Mouse (Mus musculus) MEL (cell line): ENCODE data around the gene Ptprf. TPM values are rescaled to one million over a fixed set of nuclear protein-coding genes. Genes with fewer than 3 reads are reported as not detected.

ENCODE experiments used
- DNase-seq: peaks from one replicate; pipeline ENCODE4 v3.0.0; 2011; ENCODE audit warnings: low read depth, low spot score
- H3K27ac ChIP-seq: 2 replicates; pipeline ENCODE4 v1.5.1; 2012; ENCODE audit warnings: low read depth, mild to moderate bottlenecking, control low read depth, low read length, moderate library complexity; ENCODE audit not compliant: control insufficient read depth
- H3K27me3 ChIP-seq, 2 experiments: fragments of 150-350 bp in 1 of 2; sonication (generic) in 1 of 2; 2 replicates each; pipeline ENCODE4 v1.6.1; 2012; ENCODE audit warnings: low read length in 2 of 2, mild to moderate bottlenecking in 2 of 2, improper control_type of control experiment in 1 of 2, moderate library complexity in 1 of 2; ENCODE audit not compliant: insufficient read depth in 2 of 2, control insufficient read depth in 1 of 2
- H3K36me3 ChIP-seq, 2 experiments: 2 replicates each; pipeline ENCODE4 v1.6.1; 2012 to 2014; ENCODE audit warnings: low read length in 2 of 2, improper control_type of control experiment in 1 of 2, inconsistent platforms in 1 of 2, mild to moderate bottlenecking in 1 of 2; ENCODE audit not compliant: insufficient read depth in 2 of 2, control insufficient read depth in 1 of 2
- H3K4me1 ChIP-seq, 2 experiments: fragments of 150-350 bp in 1 of 2; sonication (generic) in 1 of 2; 2 replicates each; pipeline ENCODE4 v1.6.1; 2012; ENCODE audit warnings: low read length in 2 of 2, improper control_type of control experiment in 1 of 2, mild to moderate bottlenecking in 1 of 2; ENCODE audit not compliant: insufficient read depth in 2 of 2, control insufficient read depth in 1 of 2
- H3K4me3 ChIP-seq, 2 experiments: fragments of 150-350 bp in 1 of 2; sonication (generic) in 1 of 2; 2 replicates each; pipeline ENCODE4 v1.5.1; 2012; ENCODE audit warnings: low read depth in 2 of 2, low read length in 2 of 2, mild to moderate bottlenecking in 2 of 2, moderate library complexity in 2 of 2, control low read depth in 1 of 2, improper control_type of control experiment in 1 of 2; ENCODE audit not compliant: control insufficient read depth in 1 of 2, insufficient read depth in 1 of 2
- H3K79me2 ChIP-seq: 2 replicates; pipeline ENCODE4 v1.6.1; 2012; ENCODE audit warnings: mild to moderate bottlenecking, low read length, moderate library complexity; ENCODE audit not compliant: control insufficient read depth, poor library complexity, insufficient read depth
- H3K9ac ChIP-seq: 2 replicates; pipeline ENCODE4 v1.6.1; 2012; ENCODE audit warnings: low read depth, mild to moderate bottlenecking, control low read depth, low read length, moderate library complexity; ENCODE audit not compliant: control insufficient read depth, poor library complexity, severe bottlenecking
- H3K9me3 ChIP-seq: fragments of 150-350 bp; sonication (generic); replicated peaks from 2 replicates; pipeline ENCODE4 v1.6.1; 2012; ENCODE audit warnings: mild to moderate bottlenecking, low read length, improper control_type of control experiment, moderate library complexity; ENCODE audit not compliant: insufficient read depth
- BHLHE40 ChIP-seq: IDR thresholded peaks from 2 replicates; pipeline ENCODE4 v1.6.1; 2012; ENCODE audit warnings: low read depth, mild to moderate bottlenecking, inconsistent platforms, low read length, improper control_type of control experiment, borderline replicate concordance
- CHD2 ChIP-seq: IDR thresholded peaks from 2 replicates; pipeline ENCODE4 v1.6.1; 2011; ENCODE audit warnings: low read length, improper control_type of control experiment
- CTCF ChIP-seq, 3 experiments: IDR thresholded peaks in 2 of 3; conservative IDR thresholded peaks in 1 of 3; 2 replicates each; pipeline ENCODE4 v1.5.1; 2011 to 2012; ENCODE audit warnings: low read length in 3 of 3, low read depth in 2 of 3, mild to moderate bottlenecking in 2 of 3, improper control_type of control experiment in 1 of 3, inconsistent platforms in 1 of 3, mixed read lengths in 1 of 3, moderate library complexity in 1 of 3; ENCODE audit not compliant: control insufficient read depth in 1 of 3, insufficient read depth in 1 of 3, poor library complexity in 1 of 3, severe bottlenecking in 1 of 3
- E2F4 ChIP-seq: IDR thresholded peaks from 2 replicates; pipeline ENCODE4 v1.6.1; 2011; ENCODE audit warnings: low read depth, low read length, improper control_type of control experiment, borderline replicate concordance
- ELF1 ChIP-seq: IDR thresholded peaks from 2 replicates; pipeline ENCODE4 v1.6.1; 2014; ENCODE audit warnings: low read depth, mild to moderate bottlenecking, inconsistent platforms, low read length, improper control_type of control experiment, moderate library complexity
- ETS1 ChIP-seq: IDR thresholded peaks from 2 replicates; pipeline ENCODE4 v1.6.1; 2012; ENCODE audit warnings: low read depth, mild to moderate bottlenecking, inconsistent platforms, low read length, improper control_type of control experiment, moderate library complexity
- GATA1 ChIP-seq: IDR thresholded peaks from 2 replicates; pipeline ENCODE4 v1.6.1; 2011; ENCODE audit warnings: low read depth, low read length, improper control_type of control experiment
- HCFC1 ChIP-seq: IDR thresholded peaks from 2 replicates; pipeline ENCODE4 v1.6.1; 2012; ENCODE audit warnings: low read depth, mild to moderate bottlenecking, inconsistent platforms, low read length, improper control_type of control experiment, moderate library complexity
- JUND ChIP-seq: IDR thresholded peaks from 2 replicates; pipeline ENCODE4 v1.6.1; 2011; ENCODE audit warnings: low read depth, mild to moderate bottlenecking, improper control_type of control experiment, low read length
- MAX ChIP-seq: IDR thresholded peaks from 2 replicates; pipeline ENCODE4 v1.6.1; 2011; ENCODE audit warnings: low read length, improper control_type of control experiment
- MEF2A ChIP-seq: IDR thresholded peaks from 2 replicates; pipeline ENCODE4 v1.6.1; 2014; ENCODE audit warnings: low read depth, mild to moderate bottlenecking, inconsistent platforms, low read length, improper control_type of control experiment; ENCODE audit not compliant: poor library complexity, insufficient replicate concordance, severe bottlenecking; ENCODE audit errors: extremely low read depth
- MXI1 ChIP-seq: IDR thresholded peaks from 2 replicates; pipeline ENCODE4 v1.6.1; 2011; ENCODE audit warnings: mild to moderate bottlenecking, low read depth, low read length, improper control_type of control experiment
- MYC ChIP-seq: IDR thresholded peaks from 2 replicates; pipeline ENCODE4 v1.6.1; 2011; ENCODE audit warnings: low read depth, mild to moderate bottlenecking, low read length, improper control_type of control experiment, moderate library complexity
- POLR2AphosphoS2 ChIP-seq: IDR thresholded peaks from 2 replicates; pipeline ENCODE4 v1.6.1; 2011; ENCODE audit warnings: low read length, improper control_type of control experiment
- POLR2AphosphoS5 ChIP-seq: IDR thresholded peaks from 2 replicates; pipeline ENCODE4 v1.6.1; 2012; ENCODE audit warnings: low read depth, borderline replicate concordance, mild to moderate bottlenecking, inconsistent platforms, low read length, moderate library complexity, mixed read lengths
- SIN3A ChIP-seq: IDR thresholded peaks from 2 replicates; pipeline ENCODE4 v1.6.1; 2012; ENCODE audit warnings: low read length, improper control_type of control experiment, inconsistent platforms
- TAL1 ChIP-seq: IDR thresholded peaks from 2 replicates; pipeline ENCODE4 v1.6.1; 2012; ENCODE audit warnings: mild to moderate bottlenecking, inconsistent platforms, low read length, moderate library complexity, mixed read lengths
- TCF12 ChIP-seq: IDR thresholded peaks from 2 replicates; pipeline ENCODE4 v1.6.1; 2014; ENCODE audit warnings: low read depth, mild to moderate bottlenecking, inconsistent platforms, low read length, improper control_type of control experiment, moderate library complexity
- UBTF ChIP-seq: IDR thresholded peaks from 2 replicates; pipeline ENCODE4 v1.6.1; 2012; ENCODE audit warnings: low read depth, mild to moderate bottlenecking, inconsistent platforms, low read length, improper control_type of control experiment, moderate library complexity, borderline replicate concordance; ENCODE audit not compliant: insufficient read depth
- USF1 ChIP-seq: IDR thresholded peaks from 2 replicates; pipeline ENCODE4 v1.6.1; 2014; ENCODE audit warnings: low read depth, mild to moderate bottlenecking, inconsistent platforms, low read length, improper control_type of control experiment, moderate library complexity
- USF2 ChIP-seq, 2 experiments: IDR thresholded peaks; 2 replicates each; pipeline ENCODE4 v1.6.1; 2011 to 2012; ENCODE audit warnings: improper control_type of control experiment in 2 of 2, low read length in 2 of 2, borderline replicate concordance in 1 of 2, inconsistent platforms in 1 of 2, low read depth in 1 of 2, mild to moderate bottlenecking in 1 of 2; ENCODE audit not compliant: insufficient read depth in 1 of 2
- polyA plus RNA-seq, 2 experiments: library from polyadenylated mRNA; stranded (reverse) in 1 of 2; unstranded in 1 of 2; fragments of >175 nt in 1 of 2; fragments of >200 nt in 1 of 2; gene quantifications; 2 replicates each; pipeline versions ENCODE4 v1.2.1 to v1.2.4; 2012; ENCODE audit warnings: low replicate concordance in 2 of 2, low read depth in 1 of 2; ENCODE audit not compliant: insufficient read length in 2 of 2, insufficient read depth in 1 of 2, missing spikeins in 1 of 2
- total RNA-seq: library from RNA; depleted of rRNA; stranded (reverse); fragments of 300-350 nt; gene quantifications from 2 replicates; pipeline ENCODE4 v1.2.3, GENCODE M21; 2012

Gene Ptprf
- total and polyA plus RNA-seq, 3 experiments: 0.04 TPM; not detected in 2

- H3K9me3 ChIP-seq: no peaks in the 10 kb centered on the region
- no peaks in the 10 kb centered on the region for H3K27me3 ChIP-seq
- TF ChIP-seq TCF12 (no peak), POLR2AphosphoS2 (no peak)
- TF ChIP-seq, all 39 proteins: peak for 0
These were observed 76.3 kb downstream of the Ptprf start for GRCm38 (mm10) chr4:118214891-118215290.

GRCm38 (mm10) chr4:118206918-118207640 lies 84.1 kb downstream of the Ptprf start:
- TF ChIP-seq CTCF (IDR thresholded peaks at IDR 0.05 in 2 of 3, conservative IDR thresholded peaks at IDR 0.05 in 1 of 3; ENCODE audit: control insufficient read depth in 1 of 3, insufficient read depth in 1 of 3, low read depth in 2 of 3, low read length in 3 of 3, poor library complexity in 1 of 3, severe bottlenecking in 1 of 3) (peak; percentile 18 to 26 (median 25); a peak in 1 of 6 replicates), GATA1 (no peak)
- Histone ChIP-seq H3K27me3 (peaks cover 1 to 5% of the 10 kb centered on the region in 2 experiments; a peak in 2 of 4 replicates), H3K9ac (no peak overlapping the region), H3K27ac (no peak overlapping the region), H3K36me3 (no peaks in the 10 kb centered on the region), H3K4me3 (no peak overlapping the region), H3K9me3 (no peaks in the 10 kb centered on the region), H3K4me1 (no peaks in the 10 kb centered on the region), H3K79me2 (no peaks in the 10 kb centered on the region)
- DNase-seq: peak; percentile 20

More at GRCm38 (mm10) chr4:118214891-118215290, 76.3 kb downstream of the Ptprf start:
- DNase-seq: no peak
- Histone ChIP-seq H3K79me2 (no peaks in the 10 kb centered on the region), H3K4me1 (no peaks in the 10 kb centered on the region), H3K4me3 (no peak overlapping the region), H3K9ac (no peak overlapping the region), H3K36me3 (no peaks in the 10 kb centered on the region), H3K27ac (no peak overlapping the region)

GRCm38 (mm10) chr4:118205906-118206305 lies 85.3 kb downstream of the Ptprf start:
- Histone ChIP-seq H3K9ac (no peak overlapping the region), H3K4me1 (no peaks in the 10 kb centered on the region), H3K4me3 (no peak overlapping the region), H3K79me2 (no peaks in the 10 kb centered on the region), H3K27me3 (peaks cover 4 to 5% of the 10 kb centered on the region in 2 experiments; a peak in 2 of 4 replicates), H3K9me3 (no peaks in the 10 kb centered on the region), H3K27ac (no peak overlapping the region), H3K36me3 (no peaks in the 10 kb centered on the region)
- no peak for DNase-seq
- TF ChIP-seq ETS1 (no peak), USF2 (IDR thresholded peaks at IDR 0.05; ENCODE audit: borderline replicate concordance in 1 of 2, insufficient read depth in 1 of 2, low read depth in 1 of 2, low read length in 2 of 2) (no peak), HCFC1 (no peak), UBTF (no peak), BHLHE40 (no peak), CTCF (IDR thresholded peaks at IDR 0.05 in 2 of 3, conservative IDR thresholded peaks at IDR 0.05 in 1 of 3; ENCODE audit: control insufficient read depth in 1 of 3, insufficient read depth in 1 of 3, low read depth in 2 of 3, low read length in 3 of 3, poor library complexity in 1 of 3, severe bottlenecking in 1 of 3) (no peak), MAX (no peak), CHD2 (no peak), TAL1 (no peak), MEF2A (no peak), JUND (no peak), ELF1 (no peak), POLR2AphosphoS5 (no peak), E2F4 (no peak), USF1 (no peak), MXI1 (no peak), MYC (no peak), SIN3A (no peak)
